Mouse (Mus musculus): Measurements from ENCODE around the gene Otub2. TPM values are rescaled to one million over a fixed set of nuclear protein-coding genes. Genes with fewer than 3 reads are reported as not detected.

The Otub2 gene
- total and polyA plus RNA-seq, 2 experiments from 2014 or later: 5.0 to 8.6 TPM

GRCm38 (mm10) chr12:103445060-103445459 is 56.6 kb downstream of the Otub2 start:
- ATAC-seq (ENCODE audit: insufficient read depth, low read depth) (no peak), DNase-seq (ENCODE audit: low spot score) (no peak)
- Histone ChIP-seq H3K9me3 (replicated peaks; ENCODE audit: control insufficient read depth, low read length) (no peaks in the 10 kb centered on the region), H3K36me3 (replicated peaks; ENCODE audit: control insufficient read depth, insufficient read depth, low read length) (no peaks in the 10 kb centered on the region), H3K27me3 (ENCODE audit: control insufficient read depth, insufficient read depth, low read length) (no peaks in the 10 kb centered on the region), H3K4me1 (ENCODE audit: control insufficient read depth, insufficient read depth) (no peaks in the 10 kb centered on the region), H3K4me2 (ENCODE audit: low read depth, low read length) (no peak overlapping the region), H3K4me3 (ENCODE audit: low read depth, low read length) (no peak overlapping the region), H3K9ac (replicated peaks; ENCODE audit: low read depth, low read length) (no peak overlapping the region), H3K27ac (ENCODE audit: low read depth) (no peak overlapping the region)
- 75% methylated on average over 3 of the region's 3 CpGs for WGBS
- TF ChIP-seq EP300 (IDR thresholded peaks at IDR 0.05; ENCODE audit: low read depth) (no peak), CTCF (IDR thresholded peaks at IDR 0.05; ENCODE audit: low read depth) (no peak)

- Histone ChIP-seq H3K4me2 (ENCODE audit: low read depth, low read length) (no peak overlapping the region), H3K9ac (replicated peaks; ENCODE audit: low read depth, low read length) (no peak overlapping the region), H3K36me3 (replicated peaks; ENCODE audit: control insufficient read depth, insufficient read depth, low read length) (no peaks in the 10 kb centered on the region), H3K4me1 (ENCODE audit: control insufficient read depth, insufficient read depth) (no peaks in the 10 kb centered on the region), H3K27ac (ENCODE audit: low read depth) (no peak overlapping the region), H3K4me3 (ENCODE audit: low read depth, low read length) (no peak overlapping the region), H3K9me3 (replicated peaks; ENCODE audit: control insufficient read depth, low read length) (no peaks in the 10 kb centered on the region), H3K27me3 (ENCODE audit: control insufficient read depth, insufficient read depth, low read length) (no peaks in the 10 kb centered on the region)
- ATAC-seq (ENCODE audit: insufficient read depth, low read depth) (no peak), DNase-seq (ENCODE audit: low spot score) (no peak)
- TF ChIP-seq CTCF (IDR thresholded peaks at IDR 0.05; ENCODE audit: low read depth) (no peak), EP300 (IDR thresholded peaks at IDR 0.05; ENCODE audit: low read depth) (no peak)
These were observed 64.9 kb downstream of the Otub2 start for GRCm38 (mm10) chr12:103453361-103453760.

Other genes starting within 250 kb of the Otub2 start
- gene Prima1, start 146.5 kb upstream of the Otub2 start, total RNA-seq (2014; rRNA removed; ENCODE audit: low replicate concordance): not detected in 2 replicates
- 0.14 TPM in 1 of 2 replicates, not detected in the other for gene Prima1, start 146.5 kb upstream of the Otub2 start, polyA plus RNA-seq (2015; fragmentation: Nextera tagmentation; extraction: Ambion mirVana)
- not detected in 2 replicates for gene Fam181a, start 77.7 kb upstream of the Otub2 start, total RNA-seq (2014; rRNA removed; ENCODE audit: low replicate concordance)
- not detected in 2 replicates for gene Fam181a, start 77.7 kb upstream of the Otub2 start, polyA plus RNA-seq (2015; fragmentation: Nextera tagmentation; extraction: Ambion mirVana)
- gene Asb2, start 32.7 kb upstream of the Otub2 start, total RNA-seq (2014; rRNA removed; ENCODE audit: low replicate concordance): 572 and 632 TPM in 2 replicates
- 289 and 380 TPM in 2 replicates for gene Asb2, start 32.7 kb upstream of the Otub2 start, polyA plus RNA-seq (2015; fragmentation: Nextera tagmentation; extraction: Ambion mirVana)
- 2.5 and 2.8 TPM in 2 replicates for gene 9330161L09Rik, start 19.1 kb downstream of the Otub2 start, total RNA-seq (2014; rRNA removed; ENCODE audit: low replicate concordance)
- 0.27 and 0.34 TPM in 2 replicates for gene 9330161L09Rik, start 19.1 kb downstream of the Otub2 start, polyA plus RNA-seq (2015; fragmentation: Nextera tagmentation; extraction: Ambion mirVana)
- gene Ddx24, start 37.1 kb downstream of the Otub2 start, total RNA-seq (2014; rRNA removed; ENCODE audit: low replicate concordance): 86.1 and 165 TPM in 2 replicates
- 80.0 and 95.3 TPM in 2 replicates for gene Ddx24, start 37.1 kb downstream of the Otub2 start, polyA plus RNA-seq (2015; fragmentation: Nextera tagmentation; extraction: Ambion mirVana)
- 39.5 and 47.2 TPM in 2 replicates for gene Ifi27, start 45.5 kb downstream of the Otub2 start, total RNA-seq (2014; rRNA removed; ENCODE audit: low replicate concordance)
- gene Ifi27, start 45.5 kb downstream of the Otub2 start, polyA plus RNA-seq (2015; fragmentation: Nextera tagmentation; extraction: Ambion mirVana): 30.4 and 30.8 TPM in 2 replicates
- gene Ifi27l2a, start 55.0 kb downstream of the Otub2 start, total RNA-seq (2014; rRNA removed; ENCODE audit: low replicate concordance): 65.8 and 156 TPM in 2 replicates
- 51.0 and 68.2 TPM in 2 replicates for gene Ifi27l2a, start 55.0 kb downstream of the Otub2 start, polyA plus RNA-seq (2015; fragmentation: Nextera tagmentation; extraction: Ambion mirVana)
- gene Ifi27l2b, start 68.5 kb downstream of the Otub2 start, total RNA-seq (2014; rRNA removed; ENCODE audit: low replicate concordance): not detected in 2 replicates
- 0.29 and 0.63 TPM in 2 replicates for gene Ifi27l2b, start 68.5 kb downstream of the Otub2 start, polyA plus RNA-seq (2015; fragmentation: Nextera tagmentation; extraction: Ambion mirVana)
- gene Ppp4r4, start 143.6 kb downstream of the Otub2 start, total RNA-seq (2014; rRNA removed; ENCODE audit: low replicate concordance): 1.1 TPM in 1 of 2 replicates, not detected in the other
- gene Ppp4r4, start 143.6 kb downstream of the Otub2 start, polyA plus RNA-seq (2015; fragmentation: Nextera tagmentation; extraction: Ambion mirVana): 0.05 and 0.12 TPM in 2 replicates
- not detected in 2 replicates for gene Serpina10, start 242.8 kb downstream of the Otub2 start, total RNA-seq (2014; rRNA removed; ENCODE audit: low replicate concordance)
- gene Serpina10, start 242.8 kb downstream of the Otub2 start, polyA plus RNA-seq (2015; fragmentation: Nextera tagmentation; extraction: Ambion mirVana): not detected in 2 replicates

Measured in heart, postnatal 0 days (tissue).